Mouse (Mus musculus): ENCODE measurements at regions not wholly inside any gene's neighbourhood (a gene's known extent, or its start where the extent isn't known, plus 50 kb on each side); places are given as distances from the start of the nearest gene placed in this dataset.

GRCm38 (mm10) chr12:16056216-16056615 is 239.5 kb upstream of the Trib2 start:
- ATAC-seq (replicated peaks; ENCODE audit: insufficient number of reproducible peaks, low FRiP score, low TSS enrichment, poor library complexity, severe bottlenecking): no peak

GRCm38 (mm10) chr12:16054591-16054990 is 237.9 kb upstream of the Trib2 start:
- no peak for ATAC-seq (replicated peaks; ENCODE audit: insufficient number of reproducible peaks, low FRiP score, low TSS enrichment, poor library complexity, severe bottlenecking)

- no peak for ATAC-seq (replicated peaks; ENCODE audit: insufficient number of reproducible peaks, low FRiP score, low TSS enrichment, poor library complexity, severe bottlenecking)
Measured at GRCm38 (mm10) chr12:16053735-16054134, 237.0 kb upstream of the Trib2 start.

GRCm38 (mm10) chr12:16052998-16053397 is 236.3 kb upstream of the Trib2 start:
- no peak for ATAC-seq (replicated peaks; ENCODE audit: insufficient number of reproducible peaks, low FRiP score, low TSS enrichment, poor library complexity, severe bottlenecking)

- no peak for ATAC-seq (replicated peaks; ENCODE audit: insufficient number of reproducible peaks, low FRiP score, low TSS enrichment, poor library complexity, severe bottlenecking)
Measured at GRCm38 (mm10) chr12:16052353-16052752, 235.6 kb upstream of the Trib2 start.

- ATAC-seq (replicated peaks; ENCODE audit: insufficient number of reproducible peaks, low FRiP score, low TSS enrichment, poor library complexity, severe bottlenecking): no peak
Measured at GRCm38 (mm10) chr12:16051439-16051838, 234.7 kb upstream of the Trib2 start.

GRCm38 (mm10) chr12:16049545-16049944 is 232.8 kb upstream of the Trib2 start:
- ATAC-seq (replicated peaks; ENCODE audit: insufficient number of reproducible peaks, low FRiP score, low TSS enrichment, poor library complexity, severe bottlenecking): no peak

GRCm38 (mm10) chr12:16046643-16047042 is 229.9 kb upstream of the Trib2 start:
- no peak for ATAC-seq (replicated peaks; ENCODE audit: insufficient number of reproducible peaks, low FRiP score, low TSS enrichment, poor library complexity, severe bottlenecking)

GRCm38 (mm10) chr12:16045791-16046494 is 229.2 kb upstream of the Trib2 start:
- no peak for ATAC-seq (replicated peaks; ENCODE audit: insufficient number of reproducible peaks, low FRiP score, low TSS enrichment, poor library complexity, severe bottlenecking)

GRCm38 (mm10) chr12:16043466-16044214 is 226.9 kb upstream of the Trib2 start:
- no peak for ATAC-seq (replicated peaks; ENCODE audit: insufficient number of reproducible peaks, low FRiP score, low TSS enrichment, poor library complexity, severe bottlenecking)

- ATAC-seq (replicated peaks; ENCODE audit: insufficient number of reproducible peaks, low FRiP score, low TSS enrichment, poor library complexity, severe bottlenecking): no peak; the same call in 1 of the 2 replicates
Measured at GRCm38 (mm10) chr12:16042362-16042761, 225.6 kb upstream of the Trib2 start.

- 0 out of 2 replicates have a peak, but pooled peaks have one; percentile 27 for ATAC-seq (replicated peaks; ENCODE audit: insufficient number of reproducible peaks, low FRiP score, low TSS enrichment, poor library complexity, severe bottlenecking)
Measured at GRCm38 (mm10) chr12:16041129-16041528, 224.4 kb upstream of the Trib2 start.

- ATAC-seq (replicated peaks; ENCODE audit: insufficient number of reproducible peaks, low FRiP score, low TSS enrichment, poor library complexity, severe bottlenecking): no peak
Measured at GRCm38 (mm10) chr12:16035551-16035950, 218.8 kb upstream of the Trib2 start.

GRCm38 (mm10) chr12:16034691-16035515 is 218.2 kb upstream of the Trib2 start:
- no peak for ATAC-seq (replicated peaks; ENCODE audit: insufficient number of reproducible peaks, low FRiP score, low TSS enrichment, poor library complexity, severe bottlenecking)

GRCm38 (mm10) chr12:16026654-16027053 is 209.9 kb upstream of the Trib2 start:
- no peak for ATAC-seq (replicated peaks; ENCODE audit: insufficient number of reproducible peaks, low FRiP score, low TSS enrichment, poor library complexity, severe bottlenecking)

- no peak for ATAC-seq (replicated peaks; ENCODE audit: insufficient number of reproducible peaks, low FRiP score, low TSS enrichment, poor library complexity, severe bottlenecking)
Measured at GRCm38 (mm10) chr12:16023273-16023672, 206.6 kb upstream of the Trib2 start.

GRCm38 (mm10) chr12:16021202-16021821 is 204.6 kb upstream of the Trib2 start:
- ATAC-seq (replicated peaks; ENCODE audit: insufficient number of reproducible peaks, low FRiP score, low TSS enrichment, poor library complexity, severe bottlenecking): no peak

GRCm38 (mm10) chr12:16018237-16018636 is 201.5 kb upstream of the Trib2 start:
- no peak for ATAC-seq (replicated peaks; ENCODE audit: insufficient number of reproducible peaks, low FRiP score, low TSS enrichment, poor library complexity, severe bottlenecking)

- no peak for ATAC-seq (replicated peaks; ENCODE audit: insufficient number of reproducible peaks, low FRiP score, low TSS enrichment, poor library complexity, severe bottlenecking)
Measured at GRCm38 (mm10) chr12:16016621-16017020, 199.9 kb upstream of the Trib2 start.

Measured in monocyte, adult 5-6 weeks (primary cell).